Mouse (Mus musculus) G1E-ER4 (cell line): Measurements from ENCODE around the gene Uqcrq. TPM values are rescaled to one million over a fixed set of nuclear protein-coding genes. Genes with fewer than 3 reads are reported as not detected.

Source experiments
- GATA1 ChIP-seq: IDR thresholded peaks from one replicate; pipeline ENCODE4 v1.8.0; 2012; ENCODE audit warnings: low read length, inconsistent platforms
- polyA plus RNA-seq: library from polyadenylated mRNA; stranded (reverse); fragments of >175 nt; gene quantifications from 2 replicates; pipeline ENCODE4 v1.2.3, GENCODE M21; 2012

Gene Uqcrq
- polyA plus RNA-seq, 1 experiment = 217 TPM

DNA sequence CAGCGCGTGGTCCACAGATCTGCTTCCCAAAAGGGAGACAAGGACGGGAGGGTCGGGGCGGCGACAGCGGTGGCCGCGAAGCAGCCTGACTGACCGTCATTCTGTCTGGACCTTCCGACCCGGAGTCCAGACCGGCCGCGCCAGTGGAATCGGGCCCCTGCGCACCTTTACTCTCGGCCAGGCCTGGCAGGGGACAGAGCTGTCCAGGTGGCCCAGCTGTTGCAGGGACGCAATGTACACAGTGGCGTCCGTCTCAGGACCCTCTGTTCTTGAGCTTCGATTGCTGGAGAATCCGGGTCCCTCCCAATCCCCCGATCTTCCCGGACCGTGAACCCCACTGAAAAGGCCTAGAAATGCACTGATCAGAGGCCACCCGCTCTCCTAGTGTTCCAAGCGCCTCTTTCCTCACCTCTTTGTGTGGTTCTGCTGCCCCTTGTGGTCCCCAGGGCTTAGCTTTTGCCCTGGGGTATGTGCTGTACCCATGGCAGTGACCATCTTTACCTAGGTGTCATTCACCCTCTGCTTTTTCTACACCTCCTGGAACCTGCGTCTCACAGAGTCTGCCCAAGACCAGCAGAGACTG is 26.8 kb upstream of the Uqcrq start:
- TF ChIP-seq GATA1 = no peak

DNA sequence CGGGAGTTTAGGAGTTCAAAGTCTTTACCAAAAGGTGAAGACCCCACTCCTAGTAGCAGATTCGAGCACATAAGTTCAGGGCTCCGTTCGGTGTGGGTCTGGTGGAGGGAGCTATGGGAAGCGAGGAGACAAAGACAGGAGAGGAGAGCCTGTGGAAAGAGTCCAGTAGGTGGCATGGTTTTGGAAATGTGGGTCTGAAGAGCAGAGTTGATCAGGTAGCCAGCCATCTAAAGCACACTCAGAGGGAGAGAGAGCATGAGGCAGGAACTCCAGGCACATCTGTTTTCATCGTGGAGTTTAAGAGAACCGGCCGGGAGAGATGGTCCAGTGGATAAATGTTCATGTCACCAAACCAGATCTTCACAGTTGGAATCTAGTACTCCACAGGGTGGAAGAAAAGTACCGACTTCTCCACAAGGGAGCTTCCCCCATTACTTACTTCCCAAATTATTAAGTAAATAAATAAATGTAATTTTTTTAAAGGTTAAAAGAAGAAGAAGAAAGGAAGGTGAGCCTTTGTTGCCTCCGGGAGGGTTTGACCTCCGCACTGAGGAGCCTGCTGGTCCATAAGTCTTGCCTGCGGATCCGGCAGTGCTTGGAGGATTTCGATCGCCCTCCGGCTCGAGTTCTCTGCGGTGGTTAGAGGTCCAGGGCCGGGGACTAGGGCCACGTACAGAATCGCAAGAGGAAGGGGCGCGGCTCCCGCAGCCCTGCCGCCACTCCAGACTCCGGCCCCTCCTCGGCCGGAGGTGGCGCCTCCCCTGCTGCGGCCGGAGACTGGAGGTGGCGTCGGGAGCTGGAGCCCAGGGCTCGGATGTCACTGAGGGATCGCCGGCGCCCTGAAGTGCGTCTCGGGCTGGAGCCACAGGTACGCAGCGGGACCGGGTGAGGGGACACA is 26.1 kb upstream of the Uqcrq start, which contains the start of the genes Gm10447 and Shroom1:
Gene Gm10447, minus strand, starts transcription at position 637 of the 898 bp plus-strand sequence.
Gene Shroom1, plus strand, starts transcription at position 732 of the 898 bp plus-strand sequence.
- no peak for TF ChIP-seq GATA1

GRCm38 (mm10) chr11:53453031-53453430 is 22.4 kb upstream of the Uqcrq start:
- no peak for TF ChIP-seq GATA1

DNA sequence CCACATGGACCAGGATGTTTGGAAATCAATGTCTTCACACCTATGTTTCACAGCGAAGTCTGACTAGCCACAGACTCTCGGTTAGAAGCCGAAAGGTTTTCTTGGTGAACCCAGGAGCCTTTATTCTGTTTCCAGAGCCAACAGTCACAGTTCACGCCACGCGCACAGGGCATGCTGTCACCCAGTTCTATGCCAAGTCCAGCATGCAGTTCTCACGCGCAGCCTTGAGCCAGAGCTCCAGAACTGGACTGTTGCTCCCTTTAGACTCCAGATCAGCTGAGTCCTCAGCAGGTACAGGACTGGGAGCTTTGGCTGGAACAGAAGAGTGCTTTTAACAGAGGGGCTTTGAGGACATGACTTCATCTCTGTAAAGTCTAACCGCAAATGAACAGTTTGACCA is 21.8 kb upstream of the Uqcrq start:
- no peak for TF ChIP-seq GATA1

- TF ChIP-seq GATA1 = no peak
Measured at GRCm38 (mm10) chr11:53451361-53451760, 20.7 kb upstream of the Uqcrq start.

- TF ChIP-seq GATA1 = no peak
Measured at GRCm38 (mm10) chr11:53450070-53450705, 19.6 kb upstream of the Uqcrq start.

DNA sequence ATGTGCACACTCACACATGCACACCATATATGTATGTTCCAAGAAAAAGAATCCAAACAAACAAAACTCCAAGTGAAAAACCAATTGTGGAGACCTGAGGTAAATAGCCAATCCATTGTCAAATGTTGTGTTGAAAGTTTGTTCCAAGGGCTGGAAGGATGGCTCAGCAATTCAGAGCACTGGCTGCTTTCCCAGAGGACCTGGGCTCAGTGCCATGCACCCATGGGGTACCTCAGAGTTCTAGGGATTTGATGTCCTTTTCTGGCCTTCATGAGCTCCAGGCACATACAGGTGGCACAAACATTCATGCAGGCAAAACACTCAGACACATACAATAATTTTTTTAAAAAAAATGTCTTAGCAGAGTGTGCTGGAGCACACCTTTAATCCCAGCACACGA is 17.9 kb upstream of the Uqcrq start:
- no peak for TF ChIP-seq GATA1

GRCm38 (mm10) chr11:53447996-53448395 is 17.4 kb upstream of the Uqcrq start:
- no peak for TF ChIP-seq GATA1

- TF ChIP-seq GATA1 = no peak
Measured at GRCm38 (mm10) chr11:53446183-53446582, 15.6 kb upstream of the Uqcrq start.

DNA sequence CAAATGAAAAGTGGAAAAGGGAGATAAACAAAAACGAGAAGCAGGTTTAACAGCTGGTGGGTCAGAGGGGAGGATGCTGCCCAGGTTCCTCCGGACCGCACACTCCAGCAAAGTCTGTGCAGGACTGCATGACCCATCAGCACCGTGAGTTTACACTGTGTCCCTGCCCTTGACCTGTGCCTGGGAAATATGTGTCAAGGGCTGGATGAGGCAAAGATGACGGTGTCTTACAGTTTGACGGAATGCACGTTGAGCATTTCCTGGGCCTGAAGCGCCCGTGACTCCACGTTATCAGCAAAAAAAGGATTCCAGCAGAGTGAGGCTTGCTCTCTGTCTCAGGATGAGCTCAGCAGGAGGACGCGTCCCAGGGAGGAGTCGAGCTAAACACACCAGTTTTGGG is 14.9 kb upstream of the Uqcrq start:
- no peak for TF ChIP-seq GATA1

DNA sequence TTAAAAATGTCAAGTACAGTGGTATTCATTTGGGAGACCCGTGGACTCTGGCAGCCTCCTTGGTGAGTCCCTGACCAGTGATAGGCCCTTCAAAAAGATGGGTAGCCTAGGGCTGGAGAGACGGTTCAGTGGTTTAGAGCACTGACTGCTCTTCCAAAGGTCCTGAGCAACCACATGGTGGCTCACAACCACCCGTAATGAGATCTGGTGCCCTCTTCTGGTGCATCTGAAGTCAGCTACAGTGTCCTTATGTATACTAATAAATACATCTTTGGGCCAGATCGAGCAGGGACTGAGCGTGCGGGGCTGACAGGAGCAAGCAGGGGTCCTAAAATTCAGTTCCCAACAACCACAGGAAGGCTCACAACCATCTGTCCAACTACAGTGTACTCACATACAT is 13.2 kb upstream of the Uqcrq start:
- no peak for TF ChIP-seq GATA1

GRCm38 (mm10) chr11:53441921-53442320 is 11.3 kb upstream of the Uqcrq start:
- no peak for TF ChIP-seq GATA1

DNA sequence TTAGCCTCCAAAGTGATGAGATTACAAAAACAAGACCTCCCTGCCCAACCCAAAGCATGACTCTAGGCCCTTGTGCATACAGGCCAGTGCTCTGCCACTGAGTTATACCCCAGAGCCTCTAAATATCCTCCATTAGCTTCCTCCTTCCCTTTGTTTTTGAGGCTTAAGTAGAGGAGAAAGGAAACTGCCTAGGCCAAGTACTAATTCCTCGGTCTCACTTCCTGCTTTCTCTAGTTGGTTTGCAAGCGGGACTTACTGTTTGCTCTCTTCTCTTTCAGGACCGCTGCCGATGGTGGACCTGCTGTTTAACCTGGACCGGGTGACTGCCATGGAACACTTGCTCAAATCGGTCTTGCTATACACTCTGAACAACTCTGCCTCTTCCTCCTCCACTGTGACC is 5.7 kb upstream of the Uqcrq start:
- no peak for TF ChIP-seq GATA1

DNA sequence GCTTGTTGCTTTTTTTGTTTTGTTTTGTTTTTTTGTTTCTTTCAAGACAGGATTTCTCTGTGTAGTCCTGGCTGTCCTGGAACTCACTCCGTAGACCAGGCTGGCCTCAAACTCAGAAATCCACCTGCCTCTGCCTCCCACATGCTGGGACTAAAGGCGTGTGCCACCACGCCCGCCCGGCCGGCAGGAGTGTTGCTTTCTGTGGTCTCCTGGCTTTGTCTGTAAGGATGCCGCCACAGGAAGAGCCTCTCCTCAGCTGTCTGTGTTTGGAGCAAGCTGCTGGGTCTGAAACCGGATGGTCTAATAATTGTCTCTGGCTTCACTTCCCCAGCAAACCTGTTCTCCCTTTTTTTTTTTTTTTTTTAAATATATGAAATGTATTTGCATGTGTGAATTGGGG is 4.9 kb upstream of the Uqcrq start:
- TF ChIP-seq GATA1 = no peak

DNA sequence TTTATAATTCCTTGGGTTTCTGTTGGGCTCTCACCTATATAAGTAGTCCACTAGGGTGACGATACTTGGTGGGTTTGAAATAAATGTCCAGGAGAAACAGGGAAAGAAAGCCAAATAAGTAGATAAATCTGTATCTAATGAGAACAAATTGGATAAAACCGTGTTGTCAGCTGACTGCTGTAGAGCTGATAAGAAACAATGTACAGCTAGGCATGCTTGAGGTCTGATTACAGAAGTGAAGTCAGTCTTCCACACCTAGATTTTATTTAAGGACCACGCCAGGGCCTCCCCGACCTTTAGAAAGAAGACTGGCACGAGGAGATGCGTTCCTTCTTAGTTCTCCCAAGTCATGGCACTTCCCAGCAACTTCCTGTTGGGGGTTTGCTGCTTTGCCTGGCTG is 2.4 kb upstream of the Uqcrq start:
- no peak for TF ChIP-seq GATA1

GRCm38 (mm10) chr11:53431347-53432056 is 871 bp upstream of the Uqcrq start:
- TF ChIP-seq GATA1 = no peak
